Mouse (Mus musculus): ENCODE results near the gene Plek2.

- no peak for TF ChIP-seq CTCF (IDR thresholded peaks at IDR 0.05; ENCODE audit: low read depth)
- TF ChIP-seq EP300 (IDR thresholded peaks at IDR 0.05; ENCODE audit: low read depth), result no peak
These were observed 23.1 kb upstream of the Plek2 start for GRCm38 (mm10) chr12:78929900-78930299.

Data from heart, postnatal 0 days (tissue).